Mouse (Mus musculus) spleen, adult 2 months (tissue): ENCODE data around the gene Tmem106c.

ENCODE experiments used
- CTCF ChIP-seq: fragments of 200-500 bp; IDR thresholded peaks from 2 replicates; pipeline ENCODE4 v1.5.1; 2011; ENCODE audit warnings: mild to moderate bottlenecking, inconsistent platforms; ENCODE audit not compliant: insufficient read depth, insufficient read length, insufficient replicate concordance; ENCODE audit errors: extremely low read depth
- POLR2A ChIP-seq: fragments of 200-500 bp; IDR thresholded peaks from 2 replicates; pipeline ENCODE4 v1.6.1; 2011; ENCODE audit warnings: low read depth, low read length, inconsistent platforms

DNA sequence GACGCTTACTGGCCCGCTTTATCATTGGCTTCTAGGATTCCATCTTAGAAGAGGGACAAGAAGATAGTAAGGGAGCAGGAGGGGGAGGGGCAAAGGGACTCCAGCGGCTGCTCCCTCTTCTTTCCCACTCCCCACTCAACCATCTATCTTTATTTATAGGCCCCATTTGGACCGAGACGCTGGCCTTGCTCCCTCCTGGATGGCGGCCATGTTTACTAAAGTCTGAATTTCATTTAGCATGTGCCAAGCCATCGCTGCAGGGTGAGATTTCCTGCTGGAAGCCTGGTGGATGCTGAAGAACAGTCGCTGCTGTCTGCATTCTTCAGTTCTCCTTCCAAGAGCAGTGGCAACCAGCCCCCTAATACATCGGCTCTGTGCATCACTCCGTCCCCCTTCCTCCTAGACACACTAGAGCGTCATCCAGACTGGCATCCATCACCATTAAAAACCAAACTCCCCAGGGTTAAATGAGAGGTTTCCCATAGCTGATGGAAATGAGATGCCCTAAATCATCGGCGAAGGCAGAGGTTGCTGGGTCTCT, 32.8 kb downstream of the Tmem106c start:
- no peak for TF ChIP-seq CTCF
- no peak for TF ChIP-seq POLR2A
